Mouse (Mus musculus) ovary, postnatal 36 days (tissue): ENCODE data around the gene Anp32a.

Experiments used
- DNase-seq: peaks from one replicate; pipeline ENCODE4 v3.0.0; 2022; ENCODE audit warnings: low spot score, mixed read lengths

Anp32a gene

DNA sequence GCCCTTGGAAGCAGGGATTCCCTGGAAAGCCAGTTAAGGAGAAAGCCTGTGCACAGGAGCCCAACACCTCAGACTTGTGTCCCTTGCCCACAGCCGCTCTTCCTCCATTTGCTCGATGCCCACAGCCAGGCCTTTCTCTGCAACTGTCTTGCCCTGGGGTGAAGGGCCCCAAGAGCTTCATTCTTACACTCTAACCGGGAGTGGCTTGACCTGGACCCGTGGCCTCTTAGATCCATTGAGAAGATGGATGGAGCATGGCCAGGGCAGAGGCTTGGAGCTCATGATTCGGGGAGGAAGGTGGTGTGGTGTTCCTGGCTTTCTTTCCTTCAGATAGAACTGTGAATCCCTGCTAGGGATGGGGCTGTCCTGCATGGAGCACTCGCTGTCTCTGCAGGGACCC, 28.1 kb downstream of the Anp32a start:
- no peak for DNase-seq

DNA sequence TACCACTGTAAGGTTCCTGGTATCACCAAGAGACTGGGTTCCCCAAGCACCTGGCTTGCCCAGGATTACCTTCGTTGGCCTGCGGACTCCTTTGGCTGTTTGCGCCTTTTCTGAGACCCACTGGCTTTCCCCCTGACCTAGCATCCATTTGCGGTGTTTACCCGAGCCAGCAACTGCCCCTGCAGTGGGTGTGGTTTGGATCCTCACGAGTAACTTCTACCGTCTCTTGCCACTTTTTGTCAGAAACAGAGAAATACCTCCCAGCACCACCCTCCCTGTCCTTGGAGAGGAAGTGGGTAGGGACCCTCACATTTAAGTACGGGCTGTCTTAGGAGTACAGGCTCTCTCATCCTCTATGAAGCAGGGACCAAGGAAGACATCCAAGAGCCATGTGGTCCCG, 29.1 kb downstream of the Anp32a start:
- DNase-seq: no peak

DNA sequence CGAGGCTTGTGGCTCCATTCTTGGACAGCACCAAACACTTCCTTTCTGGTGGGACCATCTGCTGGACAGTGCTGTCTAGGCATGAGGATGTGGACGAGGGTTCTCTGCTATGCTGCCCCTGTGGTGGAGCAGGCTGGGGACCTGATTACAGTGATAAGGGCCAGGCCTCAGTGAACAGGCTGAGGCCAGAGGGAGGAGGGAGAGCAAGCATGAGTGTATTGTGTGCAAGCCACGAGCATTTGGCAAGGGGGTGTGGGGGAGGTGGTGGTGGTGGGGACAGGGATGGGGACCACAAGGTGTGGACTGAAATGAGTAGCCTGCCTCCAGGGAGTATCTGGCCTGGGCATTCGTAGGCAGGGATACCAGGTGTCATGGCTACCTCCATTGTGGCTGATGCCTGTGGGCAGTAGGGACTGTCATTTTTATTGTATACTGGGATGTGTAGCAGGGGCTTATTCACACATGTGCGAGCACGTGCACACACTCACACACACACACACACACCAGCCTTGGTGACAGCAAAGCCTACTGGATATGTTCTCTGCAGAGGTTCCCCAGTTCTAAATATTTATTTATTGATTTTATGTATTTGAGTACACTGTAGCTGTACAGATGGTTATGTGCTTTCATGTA, 29.7 kb downstream of the Anp32a start:
- DNase-seq: no peak

DNA sequence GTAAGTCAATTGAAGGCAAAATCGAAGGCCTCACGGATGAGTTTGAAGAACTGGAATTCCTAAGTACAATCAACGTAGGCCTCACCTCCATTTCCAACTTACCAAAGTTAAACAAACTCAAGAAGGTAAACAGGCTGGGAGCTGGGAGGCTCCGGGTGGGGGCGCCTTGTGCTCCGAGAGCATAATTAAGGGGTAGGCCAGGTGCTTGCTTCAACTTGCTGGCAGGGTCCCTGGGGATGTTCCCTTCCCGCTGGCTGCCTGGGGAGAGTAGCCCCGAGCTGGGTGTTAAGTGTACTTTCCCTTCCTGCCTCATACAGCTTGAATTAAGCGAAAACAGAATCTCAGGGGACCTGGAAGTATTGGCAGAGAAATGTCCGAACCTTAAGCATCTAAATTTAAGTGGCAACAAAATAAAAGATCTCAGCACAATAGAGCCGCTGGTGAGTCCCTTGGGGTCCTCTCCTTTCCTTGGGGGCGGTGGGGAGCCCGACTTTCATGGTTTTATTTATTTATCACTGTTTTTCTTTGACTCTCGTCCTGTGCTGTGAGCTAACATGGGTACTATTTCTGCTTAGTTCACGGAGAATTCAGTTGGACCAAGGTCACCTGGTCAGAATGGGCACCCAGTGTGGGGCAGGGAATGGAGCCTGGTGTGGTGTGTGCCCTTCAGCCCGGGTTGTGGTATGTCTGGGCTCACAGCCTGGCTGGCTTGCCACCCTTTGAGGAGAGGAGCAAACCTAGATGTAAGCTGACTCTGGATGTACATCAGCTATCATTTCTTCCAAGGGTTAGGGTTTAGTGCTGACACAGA, 30.9 kb downstream of the Anp32a start:
- no peak for DNase-seq

DNA sequence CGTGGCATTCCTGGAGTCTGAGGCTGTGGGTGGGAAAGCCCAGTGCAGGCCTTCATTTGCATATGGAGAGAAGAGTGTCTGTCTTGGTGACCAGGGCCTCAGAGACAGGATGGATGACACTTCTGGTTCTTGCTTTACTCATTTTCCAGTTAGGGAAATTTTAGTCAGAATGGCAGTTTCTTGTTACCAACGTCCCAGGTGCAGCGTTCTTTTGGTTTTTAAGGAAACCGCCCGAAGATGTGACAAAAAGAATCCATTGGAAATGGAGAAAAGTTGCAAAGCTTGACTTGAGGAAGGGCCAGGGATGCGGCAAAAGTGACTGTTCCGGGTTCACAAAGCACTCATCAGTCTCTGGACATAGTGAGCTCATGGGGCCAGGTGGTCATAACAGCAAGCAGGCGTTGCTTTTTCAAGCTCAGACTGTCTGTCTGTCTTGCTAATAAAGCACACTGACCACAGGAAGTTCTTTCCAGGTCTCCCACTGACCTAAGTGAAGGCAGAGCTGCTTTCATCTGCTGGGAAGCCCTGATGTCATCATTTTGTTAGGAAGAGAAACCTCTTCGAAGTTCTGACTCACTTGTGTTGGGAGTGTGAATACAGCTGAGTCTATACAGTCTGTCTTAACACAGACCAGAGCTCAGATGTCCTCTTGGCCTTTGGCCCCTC, 31.6 kb downstream of the Anp32a start:
- DNase-seq: no peak

DNA sequence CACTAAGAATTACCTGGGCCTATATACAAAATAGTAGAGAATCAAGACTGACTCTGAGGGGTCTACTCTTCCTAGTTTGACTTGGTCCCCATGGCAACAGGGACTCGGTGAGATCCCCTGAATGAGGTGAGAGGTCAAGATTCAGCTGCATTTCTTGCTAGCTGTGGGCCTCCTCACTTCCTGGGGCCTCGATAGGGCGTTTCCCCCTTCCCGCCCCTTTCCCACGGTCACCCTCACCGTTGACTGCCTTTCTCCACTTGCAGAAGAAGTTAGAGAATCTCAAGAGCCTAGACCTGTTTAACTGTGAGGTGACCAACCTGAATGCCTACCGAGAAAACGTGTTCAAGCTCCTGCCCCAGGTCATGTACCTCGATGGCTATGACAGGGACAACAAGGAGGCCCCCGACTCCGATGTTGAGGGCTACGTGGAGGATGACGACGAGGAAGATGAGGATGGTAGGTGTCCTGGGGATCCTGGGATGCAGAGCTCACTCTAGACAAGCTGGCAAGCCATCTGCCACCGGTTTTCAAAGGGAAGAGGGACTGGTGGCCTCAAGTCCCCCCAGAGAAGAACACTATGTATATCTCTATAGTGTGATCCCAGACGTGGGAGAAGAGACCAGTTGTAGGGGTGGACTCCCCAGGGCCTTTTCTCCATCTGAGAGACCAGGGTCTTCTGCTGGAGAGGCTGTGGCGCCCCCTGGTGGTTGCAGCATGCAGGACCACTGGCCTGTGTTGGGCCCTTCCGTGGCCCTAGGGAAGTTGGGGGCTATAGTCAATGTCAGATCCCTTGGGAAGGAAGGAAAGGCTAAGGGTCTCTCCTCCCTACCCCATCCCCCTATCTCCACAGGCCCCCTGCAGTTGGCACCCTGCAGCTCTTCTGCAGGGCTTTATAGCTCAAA, 32.4 kb downstream of the Anp32a start:
- peak; percentile 77 for DNase-seq

DNA sequence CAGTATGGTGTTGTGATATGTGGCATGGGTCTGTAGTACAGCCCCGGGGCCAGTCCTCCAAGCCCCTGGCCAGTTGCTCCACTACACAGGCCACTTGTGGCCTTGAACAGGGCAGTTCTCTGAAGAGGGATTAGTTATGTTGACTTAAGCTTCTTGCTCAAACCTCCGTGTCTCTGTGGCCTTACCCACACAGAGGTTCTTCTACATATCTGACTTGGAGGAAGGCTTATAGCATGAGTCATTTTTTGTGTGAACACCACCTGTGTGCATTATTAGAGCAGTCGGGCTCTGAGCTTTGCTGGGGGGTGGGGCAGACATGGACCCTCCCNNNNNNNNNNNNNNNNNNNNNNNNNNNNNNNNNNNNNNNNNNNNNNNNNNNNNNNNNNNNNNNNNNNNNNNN, 33.2 kb downstream of the Anp32a start:
- DNase-seq: no peak

DNA sequence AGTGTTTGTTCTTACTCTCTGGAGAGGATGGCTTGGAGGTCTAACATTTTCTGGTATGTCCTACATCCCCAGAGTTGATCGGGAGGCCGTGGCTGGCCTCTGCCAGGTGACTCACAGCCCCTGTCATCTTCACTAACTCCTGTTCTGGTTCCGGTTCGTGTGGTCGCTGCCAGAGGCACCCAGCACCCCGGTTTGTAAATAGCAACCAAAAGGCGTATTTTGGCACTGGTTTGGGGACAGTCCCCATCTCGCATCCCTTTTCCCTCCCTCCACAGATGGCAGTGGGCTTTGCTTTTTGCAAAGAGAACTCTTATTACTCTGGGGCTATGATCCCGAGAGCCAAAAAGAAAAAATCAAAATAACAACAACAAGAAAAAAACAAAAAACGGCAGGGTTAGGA, 36.8 kb downstream of the Anp32a start:
- DNase-seq: no peak

DNA sequence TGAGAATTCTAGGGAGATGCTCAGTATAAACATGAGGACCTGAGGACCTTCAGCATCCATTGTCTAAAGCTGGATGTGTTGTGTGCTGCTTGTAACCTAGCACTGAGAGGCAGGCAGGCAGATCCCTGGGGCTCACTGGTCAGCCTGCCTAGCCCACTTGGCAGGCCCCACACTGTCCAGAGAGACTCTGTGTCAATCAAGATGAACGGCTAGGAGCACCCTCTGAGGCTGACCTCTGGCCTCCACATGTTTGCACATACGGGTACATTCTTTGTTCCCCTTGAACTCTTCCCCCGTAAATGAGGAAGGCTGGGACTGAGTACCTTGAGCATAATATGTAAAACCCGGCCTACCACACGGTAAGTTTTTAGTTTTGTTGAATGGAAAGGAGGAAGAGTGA, 39.3 kb downstream of the Anp32a start:
- DNase-seq: no peak

DNA sequence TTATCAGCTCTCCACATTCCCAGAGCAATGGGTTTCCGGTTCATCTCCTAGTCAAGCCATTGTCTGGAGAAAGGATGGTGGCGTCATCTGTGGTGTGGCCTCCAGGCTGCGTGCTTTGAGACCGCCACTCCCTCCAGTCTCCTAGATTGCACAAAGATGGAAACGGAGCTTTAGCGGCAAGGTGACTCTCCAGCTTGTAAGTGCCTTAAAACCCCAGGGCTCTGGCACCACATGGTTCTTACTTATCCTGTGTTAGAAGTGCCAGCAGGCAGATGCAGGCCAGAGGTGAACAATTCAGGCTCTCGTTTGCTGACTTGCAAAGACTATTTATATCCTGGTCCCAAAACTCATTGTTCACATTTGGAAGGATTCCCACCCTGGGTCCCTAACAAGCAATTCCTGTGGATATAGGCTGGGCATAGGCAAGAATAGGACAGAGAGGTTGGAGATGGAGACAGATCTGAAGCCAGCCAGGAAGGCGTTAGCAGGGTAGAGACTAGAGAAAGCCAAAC, 40.4 kb downstream of the Anp32a start:
- no peak for DNase-seq

DNA sequence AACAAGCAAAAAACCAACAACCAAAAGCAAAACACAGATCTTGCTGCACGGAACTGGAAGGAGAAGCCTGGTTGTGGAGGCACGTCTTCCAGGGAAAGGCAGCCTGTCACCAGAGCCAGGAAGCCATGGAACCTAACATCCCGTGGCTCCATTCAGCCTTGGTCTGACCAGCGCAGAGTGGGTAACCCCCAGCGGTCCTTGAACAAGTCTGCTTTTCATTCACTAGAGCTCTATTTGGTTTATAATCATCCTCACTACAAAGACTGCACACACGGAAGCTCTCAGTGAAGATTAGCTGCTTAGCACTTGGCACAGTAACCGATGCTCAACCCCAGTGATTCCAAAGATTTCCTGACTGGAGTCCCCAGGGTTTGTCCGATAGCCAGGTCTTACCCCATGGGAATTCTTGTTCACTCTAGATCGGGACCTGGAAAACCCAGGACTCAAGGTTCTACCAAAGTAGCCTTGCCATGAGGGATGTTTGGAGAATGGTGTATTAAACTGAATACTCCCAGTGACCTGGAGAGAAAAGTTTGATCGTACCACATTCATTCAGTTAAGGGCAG, 41.5 kb downstream of the Anp32a start:
- no peak for DNase-seq

DNA sequence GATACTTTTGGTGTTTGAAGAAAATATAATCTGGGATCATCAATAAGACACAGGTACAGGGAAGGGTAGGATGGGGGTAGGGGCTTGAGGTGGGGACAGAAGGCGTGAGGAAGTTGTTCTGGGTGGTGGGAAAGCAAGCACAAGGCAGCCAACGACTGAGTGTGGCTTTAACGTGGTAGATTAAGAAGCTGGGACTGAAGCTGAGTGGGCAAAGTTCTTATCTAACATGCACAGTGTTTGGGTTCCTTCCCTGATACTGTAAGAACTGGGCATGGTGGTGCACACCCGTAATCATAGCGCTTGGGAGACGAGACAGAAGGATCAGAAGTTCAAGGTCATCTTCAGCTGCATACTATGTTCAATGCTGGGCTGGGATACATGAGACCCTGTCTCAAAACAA, 44.0 kb downstream of the Anp32a start:
- no peak for DNase-seq

DNA sequence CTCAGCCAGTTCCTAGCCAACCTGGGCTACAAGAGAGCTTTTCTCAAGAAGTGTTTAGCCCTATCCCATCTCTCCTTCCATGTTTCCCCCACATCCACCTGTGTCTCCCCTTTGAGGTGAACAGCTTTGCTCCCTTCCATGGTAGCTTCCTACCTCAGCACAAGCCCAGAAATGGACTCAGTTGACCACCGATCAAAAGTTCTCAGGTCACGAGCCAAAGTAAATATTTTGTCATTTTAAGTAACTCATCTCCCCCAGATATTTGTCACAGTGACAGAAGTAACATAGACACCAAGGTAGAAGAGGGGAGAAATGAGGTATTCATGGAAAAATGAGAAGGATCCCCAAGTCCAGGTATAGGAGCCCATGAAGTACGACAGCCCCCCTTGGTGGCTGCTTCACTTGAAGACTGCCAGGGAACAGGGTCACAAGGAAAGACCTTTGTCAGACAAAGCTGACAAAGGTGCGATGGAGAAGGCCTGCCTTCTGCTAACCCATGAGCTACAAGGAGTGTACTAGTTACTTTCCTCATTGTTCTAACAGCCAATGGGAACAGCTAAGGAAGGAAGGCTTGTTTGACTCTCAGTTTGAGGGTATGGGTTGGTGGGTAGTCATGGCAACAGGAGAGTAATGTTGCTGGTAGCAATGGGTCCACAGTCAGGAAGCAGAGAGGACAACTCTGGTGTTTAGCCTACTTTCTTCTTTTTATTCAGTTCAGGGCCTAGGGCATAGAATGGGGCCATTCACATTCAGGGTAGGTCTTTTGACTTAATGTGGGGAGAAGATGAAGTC, 44.8 kb downstream of the Anp32a start:
- DNase-seq: no peak

DNA sequence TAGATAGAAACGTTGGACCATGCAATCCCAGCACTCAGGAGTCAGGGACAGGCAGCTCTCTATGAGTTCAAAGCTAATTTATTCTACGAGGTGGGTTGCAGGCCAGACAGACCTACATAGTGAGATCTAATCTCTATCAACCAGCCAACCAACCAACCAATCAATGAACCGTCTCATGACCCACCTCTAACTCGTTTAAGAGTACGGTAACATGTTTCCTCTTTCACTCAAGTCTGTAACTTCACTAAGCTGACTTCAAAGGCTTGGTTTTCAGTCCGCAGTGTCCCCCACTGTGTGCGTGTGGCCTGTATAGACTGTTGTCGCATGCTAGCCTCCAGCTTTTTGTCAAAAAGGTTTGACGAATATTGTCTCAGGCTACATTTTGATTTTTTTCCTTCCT, 48.6 kb downstream of the Anp32a start:
- no peak for DNase-seq

DNA sequence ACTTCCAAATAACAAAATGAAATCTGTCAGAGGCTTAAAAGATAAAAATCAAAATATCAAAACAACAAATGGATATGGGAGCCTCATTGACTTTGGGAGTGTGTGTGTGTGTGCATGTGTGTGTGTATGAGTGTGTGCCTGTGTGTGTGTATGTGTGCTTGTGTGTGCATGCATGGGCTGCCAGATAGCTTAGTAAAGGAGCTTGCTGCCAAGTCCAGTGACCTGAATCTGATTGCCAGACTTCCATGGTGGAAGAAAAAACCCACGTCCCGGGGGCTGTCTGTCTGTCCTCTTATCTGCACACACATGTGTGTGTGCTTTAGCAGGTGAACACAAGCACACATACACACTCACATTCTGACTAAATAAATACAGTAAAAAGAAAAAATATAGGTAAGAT, 52.4 kb downstream of the Anp32a start:
- DNase-seq: no peak

DNA sequence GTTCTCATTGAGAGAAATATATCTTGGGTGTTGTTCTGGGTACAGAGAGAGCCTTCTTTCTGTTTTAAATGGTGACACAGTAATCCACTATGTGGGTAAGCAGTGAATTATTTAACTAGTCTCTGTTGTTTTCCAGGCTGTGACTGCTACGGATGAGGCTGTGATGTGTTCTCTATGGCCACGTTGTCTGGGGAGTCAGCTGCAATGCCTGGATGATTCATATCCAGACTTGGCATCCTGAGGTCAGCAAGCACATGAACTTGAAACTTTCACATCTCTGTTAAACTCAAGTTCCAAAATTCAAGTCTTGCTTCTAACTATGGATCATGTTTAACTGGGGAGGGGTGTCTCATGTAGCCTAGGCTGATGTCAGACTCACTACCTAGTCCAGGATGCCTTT, 53.1 kb downstream of the Anp32a start:
- no peak for DNase-seq

DNA sequence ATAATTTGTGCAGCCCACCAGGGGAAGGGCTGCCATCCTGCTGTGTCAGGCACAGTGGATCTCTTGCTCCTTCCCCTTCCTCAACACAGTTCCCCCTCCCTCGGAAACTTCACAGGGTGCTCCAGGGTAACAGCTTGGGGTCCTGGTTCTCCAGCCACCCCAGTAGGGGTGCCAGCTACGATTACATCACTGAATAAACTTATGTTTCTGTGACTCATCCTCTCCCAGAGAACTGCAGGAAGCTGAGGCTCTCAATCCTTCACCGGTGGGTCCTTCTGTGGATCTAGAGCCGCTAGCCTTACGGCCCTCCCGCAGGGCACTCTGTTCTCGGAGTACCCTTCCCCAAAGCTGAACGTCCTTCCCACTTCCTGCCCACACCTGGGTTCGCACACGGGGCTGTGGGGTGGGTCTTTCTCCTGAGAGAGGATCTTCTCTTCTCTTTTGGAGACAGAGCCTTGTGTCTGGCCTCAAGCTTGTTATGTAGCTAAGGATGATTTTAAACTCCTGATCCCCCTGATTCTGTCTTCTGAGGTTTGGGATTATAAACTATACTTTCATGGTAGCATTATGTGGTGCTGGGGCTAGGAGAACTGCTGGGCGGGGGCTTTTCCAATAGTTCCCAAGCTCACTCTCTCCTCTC, 59.6 kb downstream of the Anp32a start:
- DNase-seq: no peak

DNA sequence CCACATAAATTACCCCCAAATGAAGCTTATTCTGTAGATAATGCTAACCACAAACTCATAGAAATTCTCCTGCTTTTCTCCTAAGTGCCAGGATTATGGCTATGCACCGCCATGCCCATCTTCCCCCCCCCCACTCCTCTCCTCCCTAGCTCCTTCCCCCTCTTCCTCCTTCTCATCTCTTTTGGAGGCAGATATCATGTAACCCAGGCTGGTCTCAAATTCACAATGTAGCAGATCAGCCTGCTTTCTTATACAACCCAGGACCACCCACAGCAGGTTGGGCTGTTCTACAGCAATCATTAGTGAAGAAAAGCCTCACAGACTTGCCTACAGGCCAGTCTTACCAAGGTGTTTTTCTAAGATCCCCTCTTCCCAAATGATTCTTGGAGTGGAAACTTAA, 60.5 kb downstream of the Anp32a start:
- no peak for DNase-seq

DNA sequence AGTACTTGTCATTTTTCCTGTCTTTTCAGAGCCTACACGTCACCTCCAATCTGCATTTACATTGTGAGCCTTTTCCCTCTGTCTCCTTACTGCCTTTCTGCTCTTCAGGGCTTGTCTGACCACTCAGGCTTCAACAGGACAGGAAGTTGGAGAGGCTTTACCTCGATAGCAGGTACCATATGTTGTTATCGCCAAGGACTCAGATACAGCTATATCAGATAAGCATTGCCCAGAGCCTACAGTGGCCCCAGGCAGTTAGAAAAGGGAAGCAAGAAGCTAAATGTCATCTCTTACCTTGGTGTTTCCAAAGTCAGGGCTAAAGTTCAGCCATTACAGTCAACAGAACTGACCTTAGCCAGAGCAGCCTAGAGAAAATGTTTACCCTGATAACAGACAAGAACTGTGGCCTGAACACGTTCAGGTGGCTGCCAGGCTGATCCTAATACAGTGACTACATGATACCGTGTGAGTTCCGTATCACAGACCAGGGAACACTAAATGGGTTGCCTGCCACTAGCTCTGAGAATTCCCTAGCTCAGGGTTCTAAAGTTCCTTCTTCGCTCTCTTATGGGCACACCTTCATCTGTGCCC, 65.4 kb downstream of the Anp32a start:
- DNase-seq: no peak
